Mouse (Mus musculus) megakaryocyte-erythroid progenitor cell, adult 5-6 weeks (primary cell): ENCODE measurements around the gene Prdm5. TPM values are rescaled to one million over a fixed set of nuclear protein-coding genes. Genes with fewer than 3 reads are reported as not detected.

Experiments used
- ATAC-seq: replicated peaks from 2 replicates; pipeline ENCODE4 v1.8.0; 2016; ENCODE audit warnings: mild to moderate bottlenecking, inconsistent platforms; ENCODE audit not compliant: severe bottlenecking, poor library complexity, low FRiP score, low TSS enrichment
- total RNA-seq, 2 experiments: library from RNA; stranded (forward) in 1 of 2; stranded (reverse) in 1 of 2; fragments of 200-1000, 215-1000 nt in 1 of 2; fragments of >200 nt in 1 of 2; fragmentation: Nextera tagmentation in 1 of 2; gene quantifications; 2 replicates each; pipeline ENCODE4 v1.2.3; 2014 to 2017

Gene Prdm5
- total RNA-seq, 2 experiments from 2014 or later: 2.8 to 7.0 TPM

GRCm38 (mm10) chr6:65818039-65818747 lies 39.4 kb downstream of the Prdm5 start:
- no peak for ATAC-seq

- no peak for ATAC-seq
Observed at GRCm38 (mm10) chr6:65828656-65829055, 49.9 kb downstream of the Prdm5 start.

GRCm38 (mm10) chr6:65831443-65831842 lies 52.7 kb downstream of the Prdm5 start:
- ATAC-seq: no peak

- no peak for ATAC-seq
Observed at GRCm38 (mm10) chr6:65834013-65834412, 55.2 kb downstream of the Prdm5 start.

GRCm38 (mm10) chr6:65842579-65842978 lies 63.8 kb downstream of the Prdm5 start:
- ATAC-seq: no peak

- ATAC-seq: no peak
Observed at GRCm38 (mm10) chr6:65849127-65849526, 70.3 kb downstream of the Prdm5 start.

GRCm38 (mm10) chr6:65849687-65850086 lies 70.9 kb downstream of the Prdm5 start:
- no peak for ATAC-seq

- ATAC-seq: no peak
Observed at GRCm38 (mm10) chr6:65850221-65850620, 71.4 kb downstream of the Prdm5 start.

GRCm38 (mm10) chr6:65854020-65854419 lies 75.2 kb downstream of the Prdm5 start:
- ATAC-seq: no peak

- ATAC-seq: no peak
Observed at GRCm38 (mm10) chr6:65854585-65854984, 75.8 kb downstream of the Prdm5 start.

GRCm38 (mm10) chr6:65860609-65861008 lies 81.8 kb downstream of the Prdm5 start:
- ATAC-seq: no peak

GRCm38 (mm10) chr6:65862836-65863235 lies 84.0 kb downstream of the Prdm5 start:
- ATAC-seq: no peak

GRCm38 (mm10) chr6:65864233-65864632 lies 85.4 kb downstream of the Prdm5 start:
- ATAC-seq: no peak

- ATAC-seq: peak; percentile 67
Observed at GRCm38 (mm10) chr6:65864919-65865318, 86.1 kb downstream of the Prdm5 start.

GRCm38 (mm10) chr6:65865861-65866260 lies 87.1 kb downstream of the Prdm5 start:
- ATAC-seq: no peak

- ATAC-seq: no peak
Observed at GRCm38 (mm10) chr6:65871754-65872278, 93.0 kb downstream of the Prdm5 start.

GRCm38 (mm10) chr6:65878300-65878699 lies 99.5 kb downstream of the Prdm5 start:
- no peak for ATAC-seq

GRCm38 (mm10) chr6:65888835-65889234 lies 110.0 kb downstream of the Prdm5 start:
- no peak for ATAC-seq

- no peak for ATAC-seq
Observed at GRCm38 (mm10) chr6:65892045-65892660, 113.4 kb downstream of the Prdm5 start.

- ATAC-seq: no peak
Observed at GRCm38 (mm10) chr6:65906657-65907182, 127.9 kb downstream of the Prdm5 start.

GRCm38 (mm10) chr6:65915421-65915820 lies 136.6 kb downstream of the Prdm5 start:
- ATAC-seq: no peak
